Mouse (Mus musculus) ES-E14 (cell line): ENCODE measurements around the gene Hist1h2bl. TPM values are rescaled to one million over a fixed set of nuclear protein-coding genes. Genes with fewer than 3 reads are reported as not detected.
"Not testable (repeated sequence)": the region's sequence is repeated elsewhere in the genome, so short reads cannot be mapped to it uniquely, and the experiment has no call there.

Source experiments
- DNase-seq: peaks from one replicate; pipeline ENCODE4 v3.0.0-alpha.2; 2013; ENCODE audit warnings: low read depth, low spot score
- H3K27ac ChIP-seq: 2 replicates; pipeline ENCODE4 v1.5.1; 2012; ENCODE audit warnings: low read depth, mild to moderate bottlenecking, low read length, moderate library complexity, mixed read lengths; ENCODE audit not compliant: poor library complexity, insufficient read depth, severe bottlenecking
- H3K36me3 ChIP-seq: 2 replicates; pipeline ENCODE4 v1.6.1; 2012; ENCODE audit warnings: mild to moderate bottlenecking, low read length, moderate library complexity, mixed read lengths; ENCODE audit not compliant: control insufficient read depth, poor library complexity, insufficient read depth, severe bottlenecking
- H3K4me1 ChIP-seq, 2 experiments: fragments of 150-350 bp in 1 of 2; sonication (generic) in 1 of 2; 2 replicates each; pipeline ENCODE4 v1.6.1; 2012; ENCODE audit warnings: low read length in 2 of 2, mild to moderate bottlenecking in 1 of 2, mixed read lengths in 1 of 2; ENCODE audit not compliant: control insufficient read depth in 2 of 2, insufficient read depth in 2 of 2, poor library complexity in 1 of 2
- H3K4me3 ChIP-seq, 2 experiments: fragments of 150-350 bp in 1 of 2; sonication (generic) in 1 of 2; 2 replicates each; pipeline ENCODE4 v1.5.1; 2012; ENCODE audit warnings: low read length in 2 of 2, low read depth in 1 of 2, mild to moderate bottlenecking in 1 of 2, mixed read lengths in 1 of 2; ENCODE audit not compliant: insufficient read depth in 1 of 2, poor library complexity in 1 of 2, severe bottlenecking in 1 of 2
- H3K9ac ChIP-seq: 2 replicates; pipeline ENCODE4 v1.6.1; 2012; ENCODE audit warnings: low read depth, mild to moderate bottlenecking, low read length, mixed read lengths; ENCODE audit not compliant: poor library complexity, insufficient read depth, severe bottlenecking
- H3K9me3 ChIP-seq: fragments of 150-350 bp; sonication (generic); 2 replicates; pipeline ENCODE4 v1.6.1; 2012; ENCODE audit warnings: low read depth, mild to moderate bottlenecking, low read length; ENCODE audit not compliant: control insufficient read depth, insufficient read depth
- CHD2 ChIP-seq: IDR thresholded peaks from 2 replicates; pipeline ENCODE4 v1.6.1; 2014; ENCODE audit warnings: mild to moderate bottlenecking, low read depth, low read length, inconsistent platforms
- HCFC1 ChIP-seq: IDR thresholded peaks from 2 replicates; pipeline ENCODE4 v1.6.1; 2012; ENCODE audit warnings: low read length, inconsistent platforms, borderline replicate concordance; ENCODE audit not compliant: insufficient read depth
- MAFK ChIP-seq: IDR thresholded peaks from 2 replicates; pipeline ENCODE4 v1.6.1; 2014; ENCODE audit warnings: mild to moderate bottlenecking, low read depth, low read length, inconsistent platforms; ENCODE audit not compliant: insufficient read depth
- ZC3H11A ChIP-seq: IDR thresholded peaks from 2 replicates; pipeline ENCODE4 v1.6.1; 2012; ENCODE audit warnings: low read depth, mild to moderate bottlenecking, inconsistent platforms, low read length, borderline replicate concordance
- ZNF384 ChIP-seq: IDR thresholded peaks from 2 replicates; pipeline ENCODE4 v1.6.1; 2012; ENCODE audit warnings: low read depth, low read length, inconsistent platforms
- in situ Hi-C, 2 experiments: fragments of 600-800 bp; cut with MboI; formaldehyde crosslinking; loops; one replicate each; pipeline ENCODE4 v1.15.1; 2025; ENCODE audit warnings: low sequenced_read_pairs in 2 of 2, inconsistent platforms in 1 of 2; ENCODE audit not compliant: unreplicated experiment in 2 of 2
- total RNA-seq: library from RNA; depleted of rRNA; stranded (reverse); fragments of 300-350 nt; gene quantifications from 2 replicates; pipeline ENCODE4 v1.2.3, GENCODE M21; 2012

Hist1h2bl gene
- total RNA-seq, 1 experiment, result 1,694 TPM

DNA sequence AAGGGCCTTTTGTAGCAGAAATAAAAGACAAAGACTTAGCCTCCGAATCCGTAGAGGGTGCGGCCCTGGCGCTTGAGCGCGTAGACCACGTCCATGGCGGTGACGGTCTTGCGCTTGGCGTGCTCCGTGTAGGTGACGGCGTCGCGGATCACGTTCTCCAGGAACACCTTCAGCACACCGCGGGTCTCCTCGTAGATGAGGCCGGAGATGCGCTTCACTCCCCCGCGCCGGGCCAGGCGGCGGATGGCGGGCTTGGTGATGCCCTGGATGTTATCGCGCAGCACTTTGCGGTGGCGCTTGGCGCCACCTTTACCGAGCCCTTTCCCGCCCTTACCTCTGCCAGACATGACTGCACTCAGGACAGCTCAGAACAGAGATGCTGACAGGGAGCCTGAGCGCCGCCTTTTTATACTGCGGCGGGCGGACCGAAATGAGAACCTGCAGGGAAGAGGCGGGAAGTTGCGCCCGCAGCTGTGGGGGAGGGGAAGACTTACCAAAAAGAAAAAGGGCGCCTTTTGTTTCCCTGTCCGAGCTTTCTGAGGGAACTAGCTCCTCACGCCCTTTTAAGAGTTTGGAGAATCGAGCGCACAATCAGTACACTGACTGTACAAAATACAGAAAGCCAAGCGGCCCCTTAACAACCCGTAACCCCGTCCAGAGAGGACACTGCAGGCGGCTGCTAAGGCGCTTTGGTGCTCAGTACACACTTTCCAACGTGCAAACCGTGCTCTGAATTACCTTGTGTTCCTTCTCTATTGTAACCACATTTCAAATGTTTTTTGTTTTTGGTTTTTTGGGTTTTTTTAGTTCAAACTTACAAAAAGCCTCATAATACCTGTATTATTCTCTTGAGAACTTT, 34.4 kb upstream of the Hist1h2bl start, which contains the start of gene Hist1h4k:
Hist1h4k (minus strand) TSS at position 347 of the 859 bp plus-strand sequence.
- H3K9me3 ChIP-seq, H3K36me3 ChIP-seq, in situ Hi-C loops, H3K4me1 ChIP-seq: not testable (repeated sequence)
- Histone ChIP-seq H3K9ac (peak within 1 kb of the TSS; percentile 85), H3K4me3 (peak within 1 kb of the TSS; percentile 67 to 69), H3K27ac (peak within 1 kb of the TSS; percentile 91)
- TF ChIP-seq HCFC1, result peak; percentile 59; the same call in 1 of the 2 replicates
- DNase-seq, result peak; percentile 95

DNA sequence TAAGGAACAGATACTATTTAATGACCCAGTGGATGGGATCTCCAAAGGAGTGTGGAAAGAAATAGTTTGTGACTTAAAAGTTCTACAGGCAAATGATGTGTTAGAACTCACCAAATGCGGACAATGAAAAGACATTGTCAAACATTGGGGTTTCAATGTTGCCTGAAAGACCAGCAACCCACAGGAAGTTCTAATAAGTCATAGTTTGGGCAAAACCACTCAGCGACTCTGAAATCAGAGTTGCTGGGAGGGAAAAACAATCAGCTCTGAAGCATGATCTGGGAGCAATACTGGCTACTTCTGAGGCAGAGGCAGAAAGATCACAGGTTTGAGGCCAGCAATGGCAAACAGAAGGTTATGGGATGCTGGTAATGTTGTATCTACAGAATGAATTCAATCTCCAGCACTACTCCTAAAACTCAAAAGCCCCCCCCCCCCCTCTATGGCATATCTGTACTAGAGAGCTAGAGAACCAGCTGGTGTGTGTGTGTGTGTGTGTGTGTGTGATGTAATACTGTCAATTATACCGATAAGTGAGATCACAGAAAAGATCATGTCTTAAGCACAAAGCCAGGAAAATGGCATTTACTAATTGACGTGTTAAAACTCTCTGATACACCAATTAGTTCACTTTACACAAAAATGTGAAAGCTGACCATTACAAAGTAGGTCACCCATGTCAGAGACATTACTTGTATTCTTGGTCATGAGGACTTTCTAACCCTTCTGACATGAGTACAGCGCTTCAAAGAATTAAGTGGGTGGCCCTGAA, 33.6 kb upstream of the Hist1h2bl start:
- DNase-seq, result no peak
- no peaks in the 10 kb centered on the region for H3K36me3 ChIP-seq
- H3K9ac ChIP-seq, result peak overlapping the region; percentile 66
- peak overlapping the region; percentile 67 to 69 for H3K4me3 ChIP-seq
- H3K9me3 ChIP-seq, result no peaks in the 10 kb centered on the region
- no peak for TF ChIP-seq ZC3H11A
- no peak for TF ChIP-seq MAFK
- TF ChIP-seq HCFC1, result no peak
- TF ChIP-seq ZNF384, result no peak
- 0 out of 4 replicates have a peak, but pooled peaks cover 0 to 2% of the 10 kb centered on the region in 2 experiments for H3K4me1 ChIP-seq
- peak overlapping the region; percentile 70; the same call in 1 of the 2 replicates for H3K27ac ChIP-seq
- in situ Hi-C loops, result loop anchor here (25.0 kb wide), 2 partner anchors 288 to 1813 kb away; partner anchors contain the start of genes Hist1h1d (in 2 of the 2), Hist1h2ad (in 2 of the 2), Hist1h2ae (in 2 of the 2) and Hist1h2bf (in 2 of the 2)

DNA sequence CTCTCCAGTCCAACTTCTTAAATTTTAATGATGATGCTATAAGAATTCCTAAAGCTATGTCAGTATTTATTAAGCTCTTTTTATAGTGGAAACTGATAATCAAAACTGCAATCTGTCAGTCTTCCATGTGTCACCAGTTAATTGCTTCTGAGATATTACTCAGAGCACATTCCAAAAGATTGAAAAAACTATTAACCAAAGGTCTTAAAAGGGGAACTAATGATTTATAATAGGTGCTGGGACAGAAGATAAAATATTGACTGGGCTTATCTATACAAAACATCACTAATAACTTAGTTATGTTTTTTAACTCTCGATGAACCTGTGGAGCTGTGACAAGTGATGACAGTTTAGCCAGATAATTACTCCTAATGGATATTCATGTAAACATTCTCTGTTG, 29.1 kb upstream of the Hist1h2bl start:
- in situ Hi-C loops, result loop anchor here (25.0 kb wide), 2 partner anchors 292 to 1817 kb away; partner anchors contain the start of genes Hist1h1d (in 2 of the 2), Hist1h2ad (in 2 of the 2), Hist1h2ae (in 2 of the 2) and Hist1h2bf (in 2 of the 2)
- 0 out of 4 replicates have a peak, but pooled peaks cover 0 to 2% of the 10 kb centered on the region in 2 experiments for H3K4me1 ChIP-seq
- DNase-seq, result no peak
- H3K36me3 ChIP-seq, result no peaks in the 10 kb centered on the region
- H3K9me3 ChIP-seq, result no peaks in the 10 kb centered on the region
- H3K27ac ChIP-seq, result no peak overlapping the region
- no peak overlapping the region for H3K9ac ChIP-seq
- no peak overlapping the region for H3K4me3 ChIP-seq
- no peak for TF ChIP-seq HCFC1
- TF ChIP-seq ZC3H11A, result no peak
- no peak for TF ChIP-seq ZNF384
- TF ChIP-seq CHD2, result no peak
- TF ChIP-seq MAFK, result no peak

DNA sequence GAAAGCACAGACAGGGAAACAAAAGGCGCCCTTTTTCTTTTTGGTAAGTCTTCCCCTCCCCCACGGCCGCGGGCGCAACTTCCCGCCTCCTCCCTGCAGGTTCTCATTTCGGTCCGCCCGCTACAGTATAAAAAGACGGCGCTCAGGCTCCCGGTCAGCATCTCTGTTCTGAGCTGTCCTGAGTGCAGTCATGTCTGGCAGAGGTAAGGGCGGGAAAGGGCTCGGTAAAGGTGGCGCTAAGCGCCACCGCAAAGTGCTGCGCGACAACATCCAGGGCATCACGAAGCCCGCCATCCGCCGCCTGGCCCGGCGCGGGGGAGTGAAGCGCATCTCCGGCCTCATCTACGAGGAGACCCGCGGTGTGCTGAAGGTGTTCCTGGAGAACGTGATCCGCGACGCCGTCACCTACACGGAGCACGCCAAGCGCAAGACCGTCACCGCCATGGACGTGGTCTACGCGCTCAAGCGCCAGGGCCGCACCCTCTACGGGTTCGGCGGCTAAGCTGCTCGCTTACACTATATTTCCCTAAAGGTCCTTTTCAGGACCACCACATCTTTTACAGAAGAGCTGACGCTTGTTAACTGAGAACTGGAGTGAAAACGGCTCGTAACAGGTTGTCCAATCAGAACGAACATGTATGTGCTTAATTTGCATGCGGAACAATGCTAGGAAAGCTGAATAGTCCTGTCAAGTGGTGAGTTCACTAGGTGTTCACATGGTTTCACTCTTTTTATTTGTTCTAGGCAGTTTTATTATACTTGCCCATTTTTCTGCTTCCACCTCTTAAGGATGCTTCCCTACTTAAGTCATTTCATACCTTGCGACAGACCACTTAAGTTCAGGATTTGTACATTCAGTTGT, 19.2 kb upstream of the Hist1h2bl start, which contains the start of gene Hist1h4j:
Hist1h4j (plus strand) TSS at position 159 of the 862 bp plus-strand sequence.
- not testable (repeated sequence) for H3K4me1 ChIP-seq, H3K36me3 ChIP-seq, H3K9me3 ChIP-seq
- Histone ChIP-seq H3K27ac (peak within 1 kb of the TSS; percentile 91), H3K9ac (peak within 1 kb of the TSS; percentile 84), H3K4me3 (peak within 1 kb of the TSS; percentile 72 to 78)
- DNase-seq, result peak; percentile 87
- in situ Hi-C loops, result loop anchor here (10.0 to 25.0 kb wide), 3 partner anchors 300 to 1827 kb away; partner anchors contain the start of genes Hist1h1d (in 2 of the 2), Hist1h2ad (in 2 of the 2), Hist1h2ae (in 2 of the 2) and Hist1h2ah (in 2 of the 2)
